Mouse (Mus musculus) G1E-ER4 (cell line): Measurements from ENCODE around the gene Figla. TPM values are rescaled to one million over a fixed set of nuclear protein-coding genes. Genes with fewer than 3 reads are reported as not detected.

Experiments
- GATA1 ChIP-seq: IDR thresholded peaks from one replicate; pipeline ENCODE4 v1.8.0; 2012; ENCODE audit warnings: low read length, inconsistent platforms
- polyA plus RNA-seq: library from polyadenylated mRNA; stranded (reverse); fragments of >175 nt; gene quantifications from 2 replicates; pipeline ENCODE4 v1.2.3, GENCODE M21; 2012

Figla gene
- polyA plus RNA-seq, result not detected in 2 replicates

- no peak for TF ChIP-seq GATA1
Measured at GRCm38 (mm10) chr6:86015871-86016270, at the start of gene Figla. Gene Figla (plus strand): TSS chr6:86016171.

- TF ChIP-seq GATA1, result no peak
Measured at GRCm38 (mm10) chr6:85966686-85967085, 49.3 kb upstream of the Figla start.

- no peak for TF ChIP-seq GATA1
Measured at GRCm38 (mm10) chr6:85969889-85970288, 46.1 kb upstream of the Figla start.

GRCm38 (mm10) chr6:85972699-85973098 is 43.3 kb upstream of the Figla start:
- no peak for TF ChIP-seq GATA1

- TF ChIP-seq GATA1, result no peak
Measured at GRCm38 (mm10) chr6:85973336-85973735, 42.6 kb upstream of the Figla start.

GRCm38 (mm10) chr6:85974941-85975617 is 40.9 kb upstream of the Figla start:
- TF ChIP-seq GATA1, result no peak

- TF ChIP-seq GATA1, result no peak
Measured at GRCm38 (mm10) chr6:85975761-85976160, 40.2 kb upstream of the Figla start.

GRCm38 (mm10) chr6:85976242-85976641 is 39.7 kb upstream of the Figla start:
- no peak for TF ChIP-seq GATA1

GRCm38 (mm10) chr6:85984351-85984750 is 31.6 kb upstream of the Figla start:
- TF ChIP-seq GATA1, result no peak

- TF ChIP-seq GATA1, result no peak
Measured at GRCm38 (mm10) chr6:86003405-86003925, 12.5 kb upstream of the Figla start.

- TF ChIP-seq GATA1, result no peak
Measured at GRCm38 (mm10) chr6:86004271-86005148, 11.5 kb upstream of the Figla start.

- TF ChIP-seq GATA1, result no peak
Measured at GRCm38 (mm10) chr6:86009980-86010379, 6.0 kb upstream of the Figla start.

GRCm38 (mm10) chr6:86016793-86017350 is 901 bp downstream of the Figla start:
- no peak for TF ChIP-seq GATA1

- no peak for TF ChIP-seq GATA1
Measured at GRCm38 (mm10) chr6:86019415-86020237, 3.7 kb downstream of the Figla start.

- no peak for TF ChIP-seq GATA1
Measured at GRCm38 (mm10) chr6:86020948-86021347, 5.0 kb downstream of the Figla start.

- no peak for TF ChIP-seq GATA1
Measured at GRCm38 (mm10) chr6:86026632-86027292, 10.8 kb downstream of the Figla start.
